Mouse (Mus musculus): ENCODE data around the gene Retn. TPM values are rescaled to one million over a fixed set of nuclear protein-coding genes. Genes with fewer than 3 reads are reported as not detected.

Retn gene
- total RNA-seq (2021): 1 to 10 TPM in 1 of 2 experiments, under 1 TPM in 1; 0.79 to 1.2 TPM
- long read RNA-seq, experiment 1: 0 reads
- long read RNA-seq, experiment 2: 0 reads

DNA sequence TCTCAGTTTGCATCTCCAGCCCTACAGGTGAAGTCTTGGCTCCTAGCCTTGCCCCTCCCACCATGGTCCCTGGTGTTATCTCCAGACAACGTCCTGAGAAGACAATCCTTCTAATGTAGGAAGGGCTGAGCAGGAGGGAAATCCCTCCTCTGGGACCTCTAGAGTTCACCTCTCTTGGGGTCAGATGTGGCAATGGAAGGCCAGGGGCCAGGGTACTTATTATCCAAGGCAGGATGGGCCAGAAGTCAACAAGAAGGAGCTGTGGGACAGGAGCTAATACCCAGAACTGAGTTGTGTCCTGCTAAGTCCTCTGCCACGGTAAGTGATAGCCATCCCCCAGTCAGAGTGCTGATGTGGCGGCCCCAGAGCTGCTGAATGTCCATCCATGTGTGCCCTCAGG is at the start of gene Retn:
TSS of gene Retn (plus strand) at position 245 of the 400 bp plus-strand sequence.
- TF ChIP-seq CTCF (IDR thresholded peaks at IDR 0.05): no peak
- Histone ChIP-seq H3K27ac (no peak within 1 kb of the TSS), H3K4me3 (no peak within 1 kb of the TSS)
- no peak for DNase-seq (ENCODE audit: extremely low spot score in 1 of 2, low spot score in 2 of 2)
- intact Hi-C loops (cut with DNase I): no loop called here

DNA sequence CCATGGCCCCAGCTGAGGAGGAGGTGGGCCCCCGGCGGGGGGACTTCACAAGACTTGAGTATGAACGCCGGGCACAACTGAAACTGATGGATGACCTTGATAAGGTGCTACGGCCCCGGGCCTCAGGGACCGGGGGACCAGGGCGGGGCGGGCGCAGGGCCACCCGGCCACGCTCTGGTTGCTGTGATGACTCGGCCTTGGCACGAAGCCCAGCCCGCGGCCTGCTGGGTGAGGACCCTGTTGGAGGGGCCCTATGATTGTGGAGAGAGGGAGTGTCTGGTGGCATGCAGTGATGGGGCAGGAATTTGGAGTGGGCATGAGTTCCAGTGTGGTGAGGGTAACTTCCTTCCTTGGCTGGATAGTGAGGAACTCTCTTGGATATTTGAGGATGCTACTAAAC is 49.0 kb upstream of the Retn start:
- intact Hi-C loops (cut with DNase I): no loop called here
- no peak for TF ChIP-seq CTCF (IDR thresholded peaks at IDR 0.05)
- no peak for DNase-seq (ENCODE audit: extremely low spot score in 1 of 2, low spot score in 2 of 2)
- H3K27ac ChIP-seq: no peak overlapping the region
- no peak overlapping the region for H3K4me3 ChIP-seq

DNA sequence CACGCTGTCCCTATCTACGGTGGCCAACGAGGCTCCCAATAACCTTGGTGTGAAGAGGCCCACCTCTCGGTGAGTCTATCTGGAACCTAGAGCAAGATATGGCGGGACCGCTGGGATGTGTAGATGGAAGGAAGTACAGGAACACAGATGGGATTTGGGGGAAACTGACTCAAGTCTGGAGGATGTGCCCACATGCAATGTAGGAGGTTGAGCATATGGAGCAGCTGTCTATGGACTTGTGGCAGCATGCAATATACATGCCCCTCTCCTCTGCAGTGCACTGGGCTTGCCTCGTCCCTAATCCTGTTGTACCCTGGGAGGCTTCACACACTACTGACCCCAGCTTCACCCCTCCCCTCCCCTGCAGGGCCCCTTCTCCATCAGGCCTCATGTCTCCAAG is 47.7 kb upstream of the Retn start:
- Histone ChIP-seq H3K27ac (no peak overlapping the region), H3K4me3 (no peak overlapping the region)
- TF ChIP-seq CTCF (IDR thresholded peaks at IDR 0.05): no peak
- no peak for DNase-seq (ENCODE audit: extremely low spot score in 1 of 2, low spot score in 2 of 2)
- intact Hi-C loops (cut with DNase I): no loop called here

DNA sequence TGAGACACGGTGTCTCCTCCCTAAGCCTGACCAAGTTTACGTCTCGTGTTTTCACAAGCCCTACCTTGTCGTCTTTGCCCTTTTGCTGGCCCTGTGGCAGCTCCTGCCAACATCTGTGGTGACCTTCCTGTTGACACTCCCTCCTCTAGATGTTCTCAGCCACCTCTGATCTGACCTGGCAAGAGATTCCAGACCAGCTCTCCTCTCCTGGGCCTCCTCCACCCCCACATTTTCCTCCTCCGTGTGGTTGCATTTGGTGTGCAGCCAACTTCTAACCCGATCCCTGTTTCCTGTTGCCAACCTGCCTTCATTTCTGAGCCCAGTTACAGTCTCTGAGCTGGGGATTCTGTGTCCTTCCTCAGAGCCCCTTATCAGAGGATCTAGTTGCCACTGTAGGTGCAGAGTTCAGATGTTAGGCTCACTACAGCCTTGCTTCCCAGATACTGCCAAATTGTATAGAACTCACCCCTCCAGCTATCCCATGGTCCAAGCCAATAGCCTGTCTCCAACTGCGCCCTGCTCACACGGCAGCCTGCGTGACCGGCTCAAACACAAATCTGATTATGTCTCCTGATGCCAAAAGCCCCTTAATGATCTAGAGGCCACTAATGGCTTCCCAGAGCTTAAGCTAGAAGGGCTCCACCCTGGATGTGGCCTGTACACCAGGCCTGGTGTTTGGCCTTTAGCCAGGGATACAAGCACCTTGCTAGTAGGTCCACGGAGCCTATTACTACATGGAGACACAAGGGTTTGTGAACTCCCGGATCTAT is 46.3 kb upstream of the Retn start:
- no peak for TF ChIP-seq CTCF (IDR thresholded peaks at IDR 0.05)
- DNase-seq (ENCODE audit: extremely low spot score in 1 of 2, low spot score in 2 of 2): no peak
- H3K27ac ChIP-seq: no peak overlapping the region
- H3K4me3 ChIP-seq: no peak overlapping the region
- intact Hi-C loops (cut with DNase I): no loop called here

DNA sequence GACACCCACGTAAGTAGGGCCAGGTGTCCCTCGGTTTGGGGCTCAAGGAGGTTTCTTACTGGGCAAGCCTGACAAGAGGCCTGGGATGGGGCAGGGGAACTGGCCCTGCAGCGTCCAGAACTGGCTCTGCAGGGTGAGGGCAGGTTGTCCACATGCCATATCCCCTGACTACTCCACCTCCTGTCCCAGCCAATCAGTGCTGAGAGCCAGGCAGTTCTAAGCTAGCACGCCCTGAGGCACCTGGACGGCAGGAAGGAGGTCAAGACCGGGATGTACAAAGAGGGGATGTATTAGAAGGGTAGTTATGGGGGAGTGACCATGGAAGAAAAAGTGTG is 45.8 kb upstream of the Retn start:
- H3K4me3 ChIP-seq: no peak overlapping the region
- TF ChIP-seq CTCF (IDR thresholded peaks at IDR 0.05): no peak
- intact Hi-C loops (cut with DNase I): no loop called here
- DNase-seq (ENCODE audit: extremely low spot score in 1 of 2, low spot score in 2 of 2): no peak
- no peak overlapping the region for H3K27ac ChIP-seq

DNA sequence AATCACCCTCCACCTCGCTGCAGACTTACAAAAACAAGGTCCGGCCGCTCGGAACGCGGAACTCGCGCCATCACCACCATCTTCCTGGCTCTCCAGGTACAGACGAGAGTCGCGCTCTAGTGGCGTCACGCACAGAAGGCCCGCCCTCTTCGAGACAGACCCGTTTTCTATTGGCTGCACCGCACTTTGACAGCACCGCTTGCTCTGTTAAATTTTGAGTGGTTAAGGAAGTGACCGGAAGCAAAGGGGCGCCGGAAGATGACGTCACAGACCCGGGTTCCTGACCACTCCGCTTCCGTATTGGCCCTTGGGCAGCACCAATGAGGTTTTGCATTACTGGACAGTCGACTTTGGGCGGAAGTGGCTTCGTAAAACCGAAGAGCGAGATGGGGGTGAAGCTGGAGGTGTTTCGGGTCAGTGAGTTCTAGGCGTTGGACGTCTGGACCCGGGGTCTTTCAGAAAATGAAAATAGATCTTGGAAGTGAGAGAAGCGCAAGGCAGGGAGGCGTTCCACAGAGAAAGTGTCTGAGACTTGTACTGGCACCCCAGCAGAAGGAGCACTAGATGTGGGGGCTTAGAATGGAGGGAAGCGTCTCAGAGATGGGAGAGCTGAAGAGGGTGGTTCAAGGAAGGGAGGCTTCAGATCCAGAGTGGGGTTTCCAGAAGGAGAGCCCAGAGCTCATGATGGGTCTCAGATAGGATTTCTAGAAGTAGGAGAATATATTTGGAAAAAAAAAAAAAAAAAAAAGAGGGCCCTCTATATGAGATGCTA is 34.2 kb upstream of the Retn start, which contains the start of the genes Xab2 and Pet100:
TSS of gene Xab2 (minus strand) at position 118 of the 772 bp plus-strand sequence.
TSS of gene Pet100 (plus strand) at position 350 of the 772 bp plus-strand sequence.
- peak within 1 kb of the TSS; percentile 89 for H3K4me3 ChIP-seq
- intact Hi-C loops (cut with DNase I): no loop called here
- peak; percentile 99 for DNase-seq (ENCODE audit: extremely low spot score in 1 of 2, low spot score in 2 of 2)
- peak within 1 kb of the TSS; percentile 79 for H3K27ac ChIP-seq
- TF ChIP-seq CTCF (IDR thresholded peaks at IDR 0.05): no peak

DNA sequence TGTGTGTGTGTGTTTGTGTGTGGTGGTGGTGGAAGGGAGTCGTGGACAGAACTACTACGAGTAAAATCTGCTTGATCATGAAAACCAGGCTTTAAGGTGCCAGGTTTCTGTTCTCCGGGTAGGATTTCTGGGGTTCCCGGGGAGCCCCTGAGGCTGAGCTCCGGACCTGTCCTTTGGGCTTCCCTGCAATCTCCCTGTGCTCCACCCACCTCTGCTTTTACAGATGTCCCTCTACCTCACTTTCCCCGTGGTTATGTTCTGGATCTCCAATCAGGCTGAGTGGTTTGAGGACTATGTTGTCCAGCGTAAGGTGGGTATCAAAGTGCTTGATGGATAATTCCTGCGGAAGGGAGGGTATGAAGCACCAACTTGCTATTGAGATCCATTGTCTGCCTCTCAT is 33.5 kb upstream of the Retn start:
- intact Hi-C loops (cut with DNase I): no loop called here

DNA sequence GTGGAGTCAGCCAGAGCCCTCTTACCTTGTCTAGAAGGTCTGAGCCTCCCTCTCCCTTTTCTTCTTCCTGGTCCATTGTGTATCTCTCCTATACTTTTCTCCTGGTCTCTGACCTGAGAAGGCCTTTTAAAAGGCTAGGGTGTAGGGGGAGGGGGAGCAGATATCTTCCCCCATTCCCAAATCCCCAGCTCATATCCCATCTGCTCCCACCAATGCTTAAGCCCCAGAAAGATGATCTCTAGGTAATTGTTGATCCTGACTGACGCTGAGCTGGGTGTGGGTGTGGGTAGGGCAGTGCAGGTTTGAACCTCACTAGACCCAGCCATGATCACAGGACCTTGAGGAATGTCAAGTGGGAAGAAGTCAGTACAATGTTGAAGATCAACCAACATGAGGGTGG is 30.1 kb upstream of the Retn start, which contains the start of gene Pcp2:
TSS of gene Pcp2 (minus strand) at position 101 of the 400 bp plus-strand sequence.
- intact Hi-C loops (cut with DNase I): no loop called here
- H3K27ac ChIP-seq: no peak within 1 kb of the TSS
- no peak for TF ChIP-seq CTCF (IDR thresholded peaks at IDR 0.05)
- DNase-seq (ENCODE audit: extremely low spot score in 1 of 2, low spot score in 2 of 2): no peak
- H3K4me3 ChIP-seq: no peak within 1 kb of the TSS

More for the DNA sequence above, 33.5 kb upstream of the Retn start:
- no peak for TF ChIP-seq CTCF (IDR thresholded peaks at IDR 0.05)
- no peak overlapping the region for H3K27ac ChIP-seq
- H3K4me3 ChIP-seq: no peak overlapping the region
- no peak for DNase-seq (ENCODE audit: extremely low spot score in 1 of 2, low spot score in 2 of 2)

DNA sequence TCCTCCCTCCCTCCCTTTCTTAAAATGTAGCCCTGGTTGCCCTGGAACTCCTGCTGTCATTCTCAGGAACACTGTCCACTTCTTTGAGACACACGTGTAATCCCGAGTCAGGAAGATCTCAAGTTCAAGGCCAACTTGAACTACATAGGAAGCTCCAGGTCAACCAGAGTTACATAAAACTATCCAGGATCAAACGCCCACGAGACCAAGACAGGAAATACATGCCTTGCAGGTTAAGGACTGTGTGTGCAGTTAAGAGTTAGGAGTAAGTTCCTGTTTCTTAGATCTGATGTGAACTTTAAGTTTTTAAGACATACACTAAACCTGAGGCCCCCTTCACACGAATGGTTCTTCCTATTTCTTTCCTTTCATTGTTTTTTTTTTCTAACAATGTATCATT is 28.6 kb upstream of the Retn start:
- intact Hi-C loops (cut with DNase I): no loop called here
- no peak for TF ChIP-seq CTCF (IDR thresholded peaks at IDR 0.05)
- Histone ChIP-seq H3K27ac (no peak overlapping the region), H3K4me3 (no peak overlapping the region)
- no peak for DNase-seq (ENCODE audit: extremely low spot score in 1 of 2, low spot score in 2 of 2)

DNA sequence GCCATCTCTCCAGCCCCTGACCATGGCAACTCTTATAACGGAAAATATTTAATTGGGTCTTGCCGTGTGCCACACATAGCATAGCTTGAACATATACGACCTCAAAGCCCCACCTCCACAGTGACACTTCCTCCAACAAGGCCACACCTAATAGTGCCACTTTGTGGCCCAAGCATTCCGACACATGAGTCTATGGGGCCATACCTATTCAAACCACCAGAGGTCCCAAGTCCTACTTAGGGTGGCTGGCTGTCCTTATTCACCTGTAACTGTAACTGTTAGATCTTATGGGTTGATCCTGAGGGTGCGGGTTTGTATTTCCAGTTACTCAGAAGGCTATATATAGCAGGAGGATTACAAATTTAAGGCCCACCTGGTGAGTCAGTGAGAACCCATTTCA is 27.6 kb upstream of the Retn start:
- Histone ChIP-seq H3K27ac (no peak overlapping the region), H3K4me3 (no peak overlapping the region)
- no peak for DNase-seq (ENCODE audit: extremely low spot score in 1 of 2, low spot score in 2 of 2)
- peak; percentile 61 for TF ChIP-seq CTCF (IDR thresholded peaks at IDR 0.05)
- intact Hi-C loops (cut with DNase I): loop anchor here (1.0 kb wide), 1 partner anchor 44 kb away; the partner anchor contains the start of gene Fcor

DNA sequence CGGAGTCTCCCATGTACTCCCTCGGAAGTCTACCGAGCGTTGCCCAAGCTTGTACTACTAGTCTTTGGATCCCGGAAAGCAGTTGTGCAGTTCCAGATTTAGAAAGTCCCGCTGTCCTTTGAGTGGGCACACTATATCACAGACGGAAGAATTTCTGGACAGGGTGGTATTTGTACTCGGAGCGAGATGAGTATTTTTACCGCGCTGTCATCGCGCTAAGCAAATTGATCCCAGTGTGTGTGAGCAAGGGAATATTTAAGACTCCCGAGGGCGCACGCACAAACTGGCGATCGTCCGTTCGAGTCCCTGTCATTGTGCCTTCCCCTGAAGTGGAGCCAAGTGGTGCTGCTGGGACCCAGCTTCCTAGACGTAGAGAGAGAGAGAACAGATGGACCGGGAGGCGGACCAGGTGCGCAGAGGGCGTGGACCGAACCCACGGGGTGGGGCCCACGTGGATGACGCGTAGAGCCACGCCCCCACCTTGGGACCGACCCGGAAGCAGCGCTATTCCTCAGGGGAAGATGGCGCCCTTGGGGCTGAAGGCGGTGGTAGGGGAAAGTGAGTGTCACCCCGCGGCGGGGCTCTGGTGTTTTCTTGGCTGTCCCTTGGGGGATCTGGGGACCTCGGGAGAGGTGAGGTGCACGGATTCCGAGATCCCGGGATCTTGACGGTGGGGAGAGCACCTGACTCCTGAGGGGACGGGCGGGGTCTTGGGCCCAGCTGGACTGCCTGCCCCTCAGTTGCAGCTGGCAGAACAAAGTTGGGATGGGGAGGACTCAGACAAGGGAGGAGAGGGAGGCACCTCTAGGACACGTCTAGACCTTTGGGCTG is 24.7 kb upstream of the Retn start, which contains the start of gene Stxbp2:
TSS of gene Stxbp2 (plus strand) at position 309 of the 831 bp plus-strand sequence.
- DNase-seq (ENCODE audit: extremely low spot score in 1 of 2, low spot score in 2 of 2): peak; percentile 77 to 78
- Histone ChIP-seq H3K27ac (no peak within 1 kb of the TSS), H3K4me3 (peak within 1 kb of the TSS; percentile 51)
- intact Hi-C loops (cut with DNase I): no loop called here
- TF ChIP-seq CTCF (IDR thresholded peaks at IDR 0.05): peak; percentile 19; the same call in 1 of the 2 replicates

Data from left cerebral cortex, adult 2 months (tissue).